ENCODE assay signal across 27 mouse cellular contexts in the genomic region with DNA sequence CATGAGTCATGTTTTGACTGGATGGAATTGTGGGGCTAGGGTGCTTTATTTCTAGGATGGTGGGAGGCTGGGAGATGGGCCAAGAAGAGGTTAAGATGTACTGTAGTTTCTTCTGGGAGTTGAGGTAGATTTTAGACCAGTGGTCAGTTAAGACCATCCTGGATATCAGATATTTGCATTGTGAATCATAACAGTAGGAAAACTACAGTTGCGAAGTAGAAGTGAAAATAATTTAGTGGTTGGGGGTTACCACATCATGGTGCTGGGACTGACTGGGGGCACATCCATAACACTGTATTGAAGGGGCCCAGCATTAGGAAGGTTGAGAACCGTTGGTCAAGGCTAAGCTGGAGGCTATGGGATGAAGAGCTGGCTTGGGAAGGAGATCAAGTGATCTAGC.
"Had no signal": no experiment of that assay in that cellular context is flagged by ENCODE, and none has a peak within 500 bp of the region (broad histone marks: within the 10 kb centered on the region; RNA-seq: fewer than 3 reads in every experiment).

No protein-coding gene starts in this region.

- H3K9me3 ChIP-seq: embryonic facial prominence, embryonic 10.5 days; embryonic facial prominence, embryonic 12.5 days; embryonic facial prominence, embryonic 13.5 days; embryonic facial prominence, embryonic 15.5 days; forebrain, embryonic 10.5 days; forebrain, embryonic 12.5 days; forebrain, embryonic 13.5 days; forebrain, embryonic 15.5 days had no signal

- H3K27ac ChIP-seq: embryonic facial prominence, embryonic 10.5 days; embryonic facial prominence, embryonic 12.5 days; embryonic facial prominence, embryonic 13.5 days; embryonic facial prominence, embryonic 15.5 days; forebrain, embryonic 10.5 days; forebrain, embryonic 12.5 days; forebrain, embryonic 13.5 days; forebrain, embryonic 15.5 days; gastrocnemius, adult 2 months; heart, adult 2 months had no signal

- H3K27me3 ChIP-seq: embryonic facial prominence, embryonic 12.5 days; embryonic facial prominence, embryonic 13.5 days; embryonic facial prominence, embryonic 15.5 days; forebrain, embryonic 15.5 days had no signal

- H3K4me3 ChIP-seq: embryonic facial prominence, embryonic 10.5 days; embryonic facial prominence, embryonic 12.5 days; embryonic facial prominence, embryonic 13.5 days; embryonic facial prominence, embryonic 15.5 days; erythroblast, embryonic 14.5 days; forebrain, embryonic 10.5 days; forebrain, embryonic 12.5 days; forebrain, embryonic 13.5 days; forebrain, embryonic 15.5 days; gastrocnemius, adult 2 months; heart, adult 2 months had no signal

- H3K4me2 ChIP-seq: embryonic facial prominence, embryonic 12.5 days; embryonic facial prominence, embryonic 13.5 days; embryonic facial prominence, embryonic 15.5 days; forebrain, embryonic 12.5 days; forebrain, embryonic 13.5 days; forebrain, embryonic 15.5 days had no signal

- H3K9ac ChIP-seq: embryonic facial prominence, embryonic 12.5 days; embryonic facial prominence, embryonic 13.5 days; embryonic facial prominence, embryonic 15.5 days; forebrain, embryonic 12.5 days; forebrain, embryonic 13.5 days; forebrain, embryonic 15.5 days; forebrain, postnatal 0 days had no signal

- H3K36me3 ChIP-seq: embryonic facial prominence, embryonic 10.5 days; embryonic facial prominence, embryonic 12.5 days; embryonic facial prominence, embryonic 13.5 days; embryonic facial prominence, embryonic 15.5 days; forebrain, embryonic 10.5 days; forebrain, embryonic 12.5 days; forebrain, embryonic 15.5 days had no signal

- ATAC-seq: forebrain, embryonic 13.5 days; forebrain, embryonic 14.5 days; forebrain, embryonic 15.5 days; forebrain, embryonic 16.5 days; forebrain, postnatal 0 days had no signal

- DNase-seq: cerebellum, adult 8-10 months; cerebellum, adult 9-10 months; cerebellum, adult 9-11 months; cerebellum, postnatal 10 days; cerebellum, postnatal 14 days; cerebellum, postnatal 25 days; cerebellum, postnatal 36 days; embryo, embryonic 11 days; forebrain, postnatal 0 days; gastrocnemius, adult 2 months; gastrocnemius, postnatal 10 days; gastrocnemius, postnatal 14 days; gastrocnemius, postnatal 25 days; gastrocnemius, postnatal 36 days; heart, adult 18-20 months; heart, adult 2 months had no signal
